Mouse (Mus musculus) myocyte (in vitro differentiated cells): ENCODE measurements around the gene Gng12.

Source experiments
- CEBPB ChIP-seq: IDR thresholded peaks from 2 replicates; pipeline ENCODE4 v1.6.1; 2011; ENCODE audit warnings: mild to moderate bottlenecking, moderate library complexity; ENCODE audit not compliant: poor library complexity, insufficient read depth, severe bottlenecking
- E2F4 ChIP-seq: IDR thresholded peaks from one replicate; pipeline ENCODE4 v1.6.1; 2011; ENCODE audit warnings: mild to moderate bottlenecking, control low read depth, moderate library complexity; ENCODE audit not compliant: insufficient read depth
- MAX ChIP-seq: IDR thresholded peaks from one replicate; pipeline ENCODE4 v1.6.1; 2011; ENCODE audit warnings: low read depth, mild to moderate bottlenecking, control low read depth
- MYOD1 ChIP-seq, 3 experiments: IDR thresholded peaks; one replicate each; pipeline ENCODE4 v1.6.1; 2011; ENCODE audit warnings: control low read depth in 2 of 3, low read depth in 2 of 3, mild to moderate bottlenecking in 2 of 3, moderate library complexity in 1 of 3; ENCODE audit not compliant: insufficient read length in 2 of 3, control insufficient read depth in 1 of 3
- MYOG ChIP-seq, 3 experiments: IDR thresholded peaks; one replicate each; pipeline ENCODE4 v1.6.1; 2011; ENCODE audit warnings: control low read depth in 2 of 3, low read depth in 2 of 3, mild to moderate bottlenecking in 2 of 3; ENCODE audit not compliant: insufficient read length in 2 of 3, control insufficient read depth in 1 of 3, insufficient read depth in 1 of 3
- POLR2A ChIP-seq: IDR thresholded peaks from one replicate; pipeline ENCODE4 v1.6.1; 2011; ENCODE audit warnings: low read depth, mild to moderate bottlenecking, control low read depth, moderate library complexity; ENCODE audit not compliant: insufficient read length
- POLR2AphosphoS2 ChIP-seq: IDR thresholded peaks from one replicate; pipeline ENCODE4 v1.6.1; 2011; ENCODE audit warnings: low read depth, control low read depth; ENCODE audit not compliant: insufficient read length
- SRF ChIP-seq: IDR thresholded peaks from one replicate; pipeline ENCODE4 v1.6.1; 2011; ENCODE audit warnings: low read depth; ENCODE audit not compliant: control insufficient read depth, insufficient read length
- TCF12 ChIP-seq: IDR thresholded peaks from one replicate; pipeline ENCODE4 v1.6.1; 2011; ENCODE audit warnings: mild to moderate bottlenecking, control low read depth; ENCODE audit not compliant: poor library complexity, insufficient read depth, severe bottlenecking
- TCF3 ChIP-seq: IDR thresholded peaks from one replicate; pipeline ENCODE4 v1.6.1; 2011; ENCODE audit warnings: low read depth, control low read depth; ENCODE audit not compliant: insufficient read length

- no peak for TF ChIP-seq MAX
- no peak for TF ChIP-seq POLR2AphosphoS2
- no peak for TF ChIP-seq POLR2A
- TF ChIP-seq TCF12, result no peak
- TF ChIP-seq E2F4, result no peak
- no peak for TF ChIP-seq MYOD1 (IDR thresholded peaks at IDR 0.05; ENCODE audit: control insufficient read depth in 1 of 3, insufficient read length in 2 of 3, low read depth in 2 of 3)
- TF ChIP-seq MYOG (IDR thresholded peaks at IDR 0.05; ENCODE audit: control insufficient read depth in 1 of 3, insufficient read depth in 1 of 3, insufficient read length in 2 of 3, low read depth in 2 of 3), result no peak
- no peak for TF ChIP-seq SRF
- no peak for TF ChIP-seq CEBPB
- no peak for TF ChIP-seq TCF3
Observed at GRCm38 (mm10) chr6:66963068-66963467, 66.9 kb downstream of the Gng12 start.
